Mouse (Mus musculus): ENCODE results near the gene Myrf. TPM values are rescaled to one million over a fixed set of nuclear protein-coding genes. Genes with fewer than 3 reads are reported as not detected.
"Not testable (repeated sequence)": the region's sequence is repeated elsewhere in the genome, so short reads cannot be mapped to it uniquely, and the experiment has no call there.

Gene Myrf
- polyA plus RNA-seq, 1 experiment, result 62.8 TPM

DNA sequence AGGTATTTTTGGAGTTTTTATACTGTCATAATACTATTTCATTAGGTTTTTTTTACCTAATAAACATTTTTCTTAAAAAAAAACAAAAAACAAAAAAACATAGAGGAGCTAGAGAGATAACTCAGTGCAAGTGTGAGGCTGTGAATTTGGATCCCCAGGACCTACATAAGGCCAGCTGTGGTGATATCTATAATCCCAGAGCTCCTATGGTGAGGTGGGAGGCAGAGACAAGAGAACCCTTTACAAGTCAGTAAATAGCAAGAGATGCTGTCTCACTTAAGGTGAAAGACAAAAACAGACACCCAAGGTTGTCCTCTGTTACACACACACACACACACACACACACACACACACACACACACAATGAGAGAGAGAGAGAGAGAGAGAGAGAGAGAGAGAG is 71.4 kb downstream of the Myrf start:
- no peak for DNase-seq
- TF ChIP-seq POLR2A (IDR thresholded peaks at IDR 0.05; ENCODE audit: borderline replicate concordance, extremely low read depth, low read depth, low read length), result no peak
- no peak for TF ChIP-seq CTCF (IDR thresholded peaks at IDR 0.05; ENCODE audit: insufficient read depth, low read length)

GRCm38 (mm10) chr19:10168441-10168840 is 72.1 kb downstream of the Myrf start:
- no peak for DNase-seq
- Histone ChIP-seq H3K4me3 (replicated peaks; ENCODE audit: extremely low read depth, low read depth, low read length) (no peak overlapping the region), H3K4me1 (ENCODE audit: control insufficient read depth, insufficient read depth, low read length) (no peaks in the 10 kb centered on the region; the same call in none of the 2 replicates)
- 76% methylated on average over 3 of the region's 3 CpGs for WGBS
- TF ChIP-seq POLR2A (IDR thresholded peaks at IDR 0.05; ENCODE audit: borderline replicate concordance, extremely low read depth, low read depth, low read length), result no peak
- TF ChIP-seq CTCF (IDR thresholded peaks at IDR 0.05; ENCODE audit: insufficient read depth, low read length), result no peak

More for the DNA sequence above, 71.4 kb downstream of the Myrf start:
- Histone ChIP-seq H3K4me1 (ENCODE audit: control insufficient read depth, insufficient read depth, low read length) (no peaks in the 10 kb centered on the region; the same call in none of the 2 replicates), H3K4me3 (replicated peaks; ENCODE audit: extremely low read depth, low read depth, low read length) (no peak overlapping the region)

- Histone ChIP-seq H3K4me3 (replicated peaks; ENCODE audit: extremely low read depth, low read depth, low read length) (no peak overlapping the region), H3K4me1 (ENCODE audit: control insufficient read depth, insufficient read depth, low read length) (no peaks in the 10 kb centered on the region; the same call in 1 of the 2 replicates)
- DNase-seq, result no peak
- WGBS, result 65% methylated on average over 1 of the region's 1 CpGs
- TF ChIP-seq CTCF (IDR thresholded peaks at IDR 0.05; ENCODE audit: insufficient read depth, low read length) (no peak), POLR2A (IDR thresholded peaks at IDR 0.05; ENCODE audit: borderline replicate concordance, extremely low read depth, low read depth, low read length) (no peak)
Observed at GRCm38 (mm10) chr19:10167951-10168350, 72.6 kb downstream of the Myrf start.

- H3K4me3 ChIP-seq (replicated peaks; ENCODE audit: extremely low read depth, low read depth, low read length), result no peak overlapping the region
- H3K4me1 ChIP-seq (ENCODE audit: control insufficient read depth, insufficient read depth, low read length), result no peaks in the 10 kb centered on the region
- TF ChIP-seq CTCF (IDR thresholded peaks at IDR 0.05; ENCODE audit: insufficient read depth, low read length) (no peak), POLR2A (IDR thresholded peaks at IDR 0.05; ENCODE audit: borderline replicate concordance, extremely low read depth, low read depth, low read length) (no peak)
- DNase-seq, result no peak
- WGBS, result 47% methylated on average over 4 of the region's 4 CpGs
Observed at GRCm38 (mm10) chr19:10167112-10167511, 73.4 kb downstream of the Myrf start.

DNA sequence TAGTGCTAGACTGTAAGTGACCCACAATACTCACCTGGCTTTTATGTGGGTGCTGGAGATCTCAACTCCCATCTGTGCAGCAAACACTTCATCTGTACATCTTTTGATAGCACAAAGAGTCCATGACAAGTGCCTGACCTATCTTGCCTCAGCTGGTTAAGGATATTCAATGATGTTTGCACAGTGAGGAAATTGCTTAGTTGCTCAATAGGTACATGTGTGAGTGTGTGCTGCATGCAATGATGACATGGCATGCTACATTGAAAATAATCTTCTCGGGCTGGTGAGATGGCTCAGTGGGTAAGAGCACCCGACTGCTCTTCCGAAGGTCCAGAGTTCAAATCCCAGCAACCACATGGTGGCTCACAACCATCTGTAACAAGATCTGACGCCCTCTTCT is 74.6 kb downstream of the Myrf start:
- not testable (repeated sequence) for H3K4me3 ChIP-seq (replicated peaks; ENCODE audit: extremely low read depth, low read depth, low read length); H3K4me1 ChIP-seq (ENCODE audit: control insufficient read depth, insufficient read depth, low read length); DNase-seq
- WGBS, result 63% methylated on average over 4 of the region's 4 CpGs

DNA sequence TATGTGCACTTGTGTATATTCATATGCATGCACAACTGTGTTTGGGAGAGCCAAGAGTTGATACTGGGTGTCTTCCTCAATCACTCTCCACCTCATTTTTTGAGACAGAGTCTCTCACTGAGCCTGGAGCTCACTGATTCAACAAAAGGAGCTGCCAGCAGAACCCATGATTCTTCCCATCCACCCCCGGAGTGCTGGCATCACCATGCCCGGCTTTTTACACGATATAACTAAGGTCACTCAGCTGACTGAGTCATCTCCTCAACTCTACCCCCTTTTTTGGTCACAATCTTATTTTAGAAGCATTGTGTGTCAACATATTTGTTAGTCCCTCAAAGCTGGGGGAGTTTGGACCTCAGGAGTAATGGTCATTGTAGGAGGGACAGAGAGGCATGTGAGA is 76.7 kb downstream of the Myrf start:
- Histone ChIP-seq H3K4me1 (ENCODE audit: control insufficient read depth, insufficient read depth, low read length) (peaks cover 5% of the 10 kb centered on the region), H3K4me3 (replicated peaks; ENCODE audit: extremely low read depth, low read depth, low read length) (no peak overlapping the region)
- 74% methylated on average over 3 of the region's 3 CpGs for WGBS
- no peak for TF ChIP-seq POLR2A (IDR thresholded peaks at IDR 0.05; ENCODE audit: borderline replicate concordance, extremely low read depth, low read depth, low read length)
- no peak for TF ChIP-seq CTCF (IDR thresholded peaks at IDR 0.05; ENCODE audit: insufficient read depth, low read length)
- DNase-seq, result no peak

Other genes starting within 250 kb of the Myrf start
- gene Best1, start 239.1 kb downstream of the Myrf start, polyA plus RNA-seq (2012; rRNA removed), result 2.3 and 3.1 TPM in 2 replicates
- 10.5 and 13.8 TPM in 2 replicates for gene Rab3il1, start 239.1 kb downstream of the Myrf start, polyA plus RNA-seq (2012; rRNA removed)
- 283 and 341 TPM in 2 replicates for gene Fads3, start 199.2 kb downstream of the Myrf start, polyA plus RNA-seq (2012; rRNA removed)
- gene Fads2, start 139.0 kb downstream of the Myrf start, polyA plus RNA-seq (2012; rRNA removed), result 62.3 and 87.2 TPM in 2 replicates
- gene Fads1, start 57.9 kb downstream of the Myrf start, polyA plus RNA-seq (2012; rRNA removed), result 80.2 and 117 TPM in 2 replicates
- gene Tmem258, start 36.7 kb downstream of the Myrf start, polyA plus RNA-seq (2012; rRNA removed), result 70.0 and 74.4 TPM in 2 replicates
- 4.8 and 6.6 TPM in 2 replicates for gene Fen1, start 36.6 kb downstream of the Myrf start, polyA plus RNA-seq (2012; rRNA removed)
- gene Dagla, start 64.1 kb upstream of the Myrf start, polyA plus RNA-seq (2012; rRNA removed), result 15.3 TPM in 2 replicates
- 10.9 and 11.7 TPM in 2 replicates for gene Syt7, start 148.3 kb upstream of the Myrf start, polyA plus RNA-seq (2012; rRNA removed)
- 20.6 and 25.6 TPM in 2 replicates for gene Lrrc10b, start 216.7 kb upstream of the Myrf start, polyA plus RNA-seq (2012; rRNA removed)
- 5.4 and 5.9 TPM in 2 replicates for gene Ppp1r32, start 242.2 kb upstream of the Myrf start, polyA plus RNA-seq (2012; rRNA removed)